Mouse (Mus musculus) heart, postnatal 0 days (tissue): ENCODE results near the gene Foxp1.

Experiments
- CTCF ChIP-seq: IDR thresholded peaks from 2 replicates; pipeline ENCODE4 v1.5.1; 2016; ENCODE audit warnings: antibody characterized with exemption, control low read depth, low read depth
- EP300 ChIP-seq: IDR thresholded peaks from 2 replicates; pipeline ENCODE4 v1.6.1; 2016; ENCODE audit warnings: antibody characterized with exemption, low read depth

GRCm38 (mm10) chr6:99263886-99264185, 258.7 kb downstream of the Foxp1 start:
- TF ChIP-seq CTCF (no peak), EP300 (no peak)
